Mouse (Mus musculus) hindbrain, embryonic 12.5 days (tissue): ENCODE measurements at regions not wholly inside any gene's neighbourhood (a gene's known extent, or its start where the extent isn't known, plus 50 kb on each side); places are given as distances from the start of the nearest gene placed in this dataset.
"Not testable (repeated sequence)": the region's sequence is repeated elsewhere in the genome, so short reads cannot be mapped to it uniquely, and the experiment has no call there.

Source experiments
- ATAC-seq: fragments of 200-750 bp; cut with Nextera tagmentation; 2 replicates; pipeline ENCODE4 v1.8.0; 2017; ENCODE audit warnings: moderate TSS enrichment; ENCODE audit not compliant: low FRiP score
- H3K27ac ChIP-seq: fragments of 300-500 bp; sonication (generic); 2 replicates; pipeline ENCODE4 v1.5.1; 2016; ENCODE audit warnings: mild to moderate bottlenecking
- H3K27me3 ChIP-seq: fragments of 300-500 bp; sonication (generic); 2 replicates; pipeline ENCODE4 v1.6.1; 2016; ENCODE audit warnings: mild to moderate bottlenecking
- H3K36me3 ChIP-seq: fragments of 300-500 bp; sonication (generic); 2 replicates; pipeline ENCODE4 v1.6.1; 2016; ENCODE audit warnings: mild to moderate bottlenecking
- H3K4me1 ChIP-seq: fragments of 300-500 bp; sonication (generic); 2 replicates; pipeline ENCODE4 v1.6.1; 2016
- H3K4me2 ChIP-seq: fragments of 300-500 bp; sonication (generic); replicated peaks from 2 replicates; pipeline ENCODE4 v1.6.1; 2016; ENCODE audit warnings: mild to moderate bottlenecking
- H3K4me3 ChIP-seq: fragments of 300-500 bp; sonication (generic); 2 replicates; pipeline ENCODE4 v1.5.1; 2016; ENCODE audit warnings: mild to moderate bottlenecking
- H3K9ac ChIP-seq: fragments of 300-500 bp; sonication (generic); 2 replicates; pipeline ENCODE4 v1.6.1; 2016; ENCODE audit warnings: mild to moderate bottlenecking, moderate library complexity
- H3K9me3 ChIP-seq: fragments of 300-500 bp; sonication (generic); replicated peaks from 2 replicates; pipeline ENCODE4 v1.6.1; 2016; ENCODE audit warnings: mild to moderate bottlenecking
- WGBS: fragments of 180-500 bp; shearing (Covaris S2); methylation state at CpG from one replicate; pipeline ENCODE4 v1.1.7; 2016; 5-methylcytosine and 5-hydroxymethylcytosine counted together

- 71% methylated on average over 5 of the region's 5 CpGs for WGBS
- Histone ChIP-seq H3K9me3 (no peaks in the 10 kb centered on the region), H3K27ac (no peak overlapping the region), H3K9ac (no peak overlapping the region), H3K4me2 (no peak overlapping the region), H3K36me3 (no peaks in the 10 kb centered on the region), H3K27me3 (peaks cover 3% of the 10 kb centered on the region; the same call in 1 of the 2 replicates), H3K4me1 (0 out of 2 replicates have a peak, but pooled peaks cover 2% of the 10 kb centered on the region), H3K4me3 (no peak overlapping the region)
- ATAC-seq: no peak
These were observed 113.8 kb upstream of the Lnx1 start for GRCm38 (mm10) chr5:74816523-74816922.

GRCm38 (mm10) chr5:74813396-74813795, 110.7 kb upstream of the Lnx1 start:
- Histone ChIP-seq H3K9me3 (no peaks in the 10 kb centered on the region), H3K4me3 (no peak overlapping the region), H3K27ac (no peak overlapping the region), H3K9ac (no peak overlapping the region), H3K4me2 (no peak overlapping the region), H3K4me1 (no peaks in the 10 kb centered on the region), H3K27me3 (peaks cover 4% of the 10 kb centered on the region; the same call in 1 of the 2 replicates), H3K36me3 (no peaks in the 10 kb centered on the region)
- 32% methylated on average over 3 of the region's 3 CpGs for WGBS
- no peak for ATAC-seq

- 85% methylated on average over 7 of the region's 7 CpGs for WGBS
- ATAC-seq: no peak
- no peaks in the 10 kb centered on the region for H3K4me1 ChIP-seq
- no peaks in the 10 kb centered on the region for H3K9me3 ChIP-seq
- no peak overlapping the region for H3K9ac ChIP-seq
- no peak overlapping the region for H3K27ac ChIP-seq
- no peaks in the 10 kb centered on the region for H3K36me3 ChIP-seq
- no peak overlapping the region for H3K4me3 ChIP-seq
- H3K27me3 ChIP-seq: peaks cover 5% of the 10 kb centered on the region; the same call in 1 of the 2 replicates
- H3K4me2 ChIP-seq: no peak overlapping the region
These were observed 108.3 kb upstream of the Lnx1 start for GRCm38 (mm10) chr5:74811046-74811445.

- Histone ChIP-seq H3K36me3 (no peaks in the 10 kb centered on the region), H3K9ac (no peak overlapping the region), H3K4me3 (no peak overlapping the region), H3K4me1 (no peaks in the 10 kb centered on the region), H3K4me2 (no peak overlapping the region), H3K27ac (no peak overlapping the region), H3K9me3 (no peaks in the 10 kb centered on the region), H3K27me3 (peaks cover 3% of the 10 kb centered on the region; the same call in 1 of the 2 replicates)
- whole genome bisulfite sequencing: 79% methylated on average over 5 of the region's 5 CpGs
- no peak for ATAC-seq
These were observed 105.0 kb upstream of the Lnx1 start for GRCm38 (mm10) chr5:74807581-74808221.

GRCm38 (mm10) chr5:74801946-74802345, 99.2 kb upstream of the Lnx1 start:
- no peaks in the 10 kb centered on the region for H3K36me3 ChIP-seq
- no peak overlapping the region for H3K27ac ChIP-seq
- no peak overlapping the region for H3K4me3 ChIP-seq
- H3K9me3 ChIP-seq: no peaks in the 10 kb centered on the region
- 76% methylated on average over 10 of the region's 10 CpGs for whole genome bisulfite sequencing
- no peaks in the 10 kb centered on the region for H3K4me1 ChIP-seq
- no peak overlapping the region for H3K4me2 ChIP-seq
- no peak overlapping the region for H3K9ac ChIP-seq
- H3K27me3 ChIP-seq: no peaks in the 10 kb centered on the region
- no peak for ATAC-seq

GRCm38 (mm10) chr5:74800351-74800750, 97.6 kb upstream of the Lnx1 start:
- no peak for ATAC-seq
- Histone ChIP-seq H3K4me2 (no peak overlapping the region), H3K9ac (no peak overlapping the region), H3K4me1 (no peaks in the 10 kb centered on the region), H3K9me3 (no peaks in the 10 kb centered on the region), H3K4me3 (no peak overlapping the region), H3K27me3 (no peaks in the 10 kb centered on the region), H3K36me3 (no peaks in the 10 kb centered on the region), H3K27ac (no peak overlapping the region)
- WGBS: 78% methylated on average over 9 of the region's 9 CpGs

GRCm38 (mm10) chr5:74796421-74797067, 93.8 kb upstream of the Lnx1 start:
- Histone ChIP-seq H3K27ac (no peak overlapping the region), H3K27me3 (no peaks in the 10 kb centered on the region), H3K9me3 (no peaks in the 10 kb centered on the region), H3K36me3 (no peaks in the 10 kb centered on the region), H3K4me1 (peaks cover 13% of the 10 kb centered on the region), H3K4me3 (no peak overlapping the region), H3K4me2 (no peak overlapping the region), H3K9ac (no peak overlapping the region)
- 0 out of 2 replicates have a peak, but pooled peaks have one; percentile 29 for ATAC-seq
- WGBS: 37% methylated on average over 8 of the region's 8 CpGs

- H3K4me2 ChIP-seq: no peak overlapping the region
- WGBS: 90% methylated on average over 4 of the region's 4 CpGs
- ATAC-seq: no peak
These were observed 92.0 kb upstream of the Lnx1 start for GRCm38 (mm10) chr5:74794726-74795125.

GRCm38 (mm10) chr5:74793431-74793830, 90.7 kb upstream of the Lnx1 start:
- H3K4me2 ChIP-seq: no peak overlapping the region
- H3K4me3 ChIP-seq: no peak overlapping the region
- no peaks in the 10 kb centered on the region for H3K36me3 ChIP-seq
- 70% methylated on average over 4 of the region's 4 CpGs for WGBS
- H3K9me3 ChIP-seq: no peaks in the 10 kb centered on the region
- no peaks in the 10 kb centered on the region for H3K27me3 ChIP-seq
- H3K9ac ChIP-seq: no peak overlapping the region
- peaks cover 13% of the 10 kb centered on the region for H3K4me1 ChIP-seq
- H3K27ac ChIP-seq: no peak overlapping the region
- no peak for ATAC-seq

More at GRCm38 (mm10) chr5:74794726-74795125, 92.0 kb upstream of the Lnx1 start:
- Histone ChIP-seq H3K36me3 (no peaks in the 10 kb centered on the region), H3K9me3 (no peaks in the 10 kb centered on the region), H3K27ac (no peak overlapping the region), H3K9ac (no peak overlapping the region), H3K27me3 (no peaks in the 10 kb centered on the region), H3K4me3 (no peak overlapping the region), H3K4me1 (peaks cover 13% of the 10 kb centered on the region)

GRCm38 (mm10) chr5:74792936-74793335, 90.2 kb upstream of the Lnx1 start:
- H3K9ac ChIP-seq: no peak overlapping the region
- H3K4me1 ChIP-seq: peaks cover 13% of the 10 kb centered on the region
- 25% methylated on average over 8 of the region's 8 CpGs for WGBS
- no peaks in the 10 kb centered on the region for H3K27me3 ChIP-seq
- no peak overlapping the region for H3K4me3 ChIP-seq
- H3K4me2 ChIP-seq: peak overlapping the region; percentile 45; the same call in 1 of the 2 replicates
- H3K36me3 ChIP-seq: no peaks in the 10 kb centered on the region
- ATAC-seq: no peak
- H3K27ac ChIP-seq: 0 out of 2 replicates have a peak overlapping the region, but pooled peaks have one; percentile 40
- H3K9me3 ChIP-seq: no peaks in the 10 kb centered on the region

GRCm38 (mm10) chr5:74792301-74792700, 89.6 kb upstream of the Lnx1 start:
- 0 out of 2 replicates have a peak overlapping the region, but pooled peaks have one; percentile 48 for H3K27ac ChIP-seq
- no peak overlapping the region for H3K4me3 ChIP-seq
- ATAC-seq: peak; percentile 80

GRCm38 (mm10) chr5:74790501-74790900, 87.8 kb upstream of the Lnx1 start:
- not testable (repeated sequence) for H3K36me3 ChIP-seq, H3K9me3 ChIP-seq, H3K27ac ChIP-seq, H3K4me3 ChIP-seq, H3K27me3 ChIP-seq, ATAC-seq, H3K9ac ChIP-seq, H3K4me2 ChIP-seq
- peaks cover 13% of the 10 kb centered on the region for H3K4me1 ChIP-seq
- 98% methylated on average over 4 of the region's 4 CpGs for WGBS

More at GRCm38 (mm10) chr5:74792301-74792700, 89.6 kb upstream of the Lnx1 start:
- Histone ChIP-seq H3K9ac (no peak overlapping the region), H3K36me3 (no peaks in the 10 kb centered on the region), H3K27me3 (no peaks in the 10 kb centered on the region), H3K4me1 (peaks cover 13% of the 10 kb centered on the region), H3K4me2 (peak overlapping the region; percentile 45), H3K9me3 (no peaks in the 10 kb centered on the region)
- 4% methylated on average over 7 of the region's 7 CpGs for WGBS

GRCm38 (mm10) chr5:74783906-74784305, 81.2 kb upstream of the Lnx1 start:
- Histone ChIP-seq H3K9me3 (no peaks in the 10 kb centered on the region), H3K27me3 (no peaks in the 10 kb centered on the region), H3K9ac (no peak overlapping the region), H3K4me1 (peaks cover 12% of the 10 kb centered on the region), H3K4me3 (no peak overlapping the region), H3K36me3 (no peaks in the 10 kb centered on the region), H3K27ac (no peak overlapping the region), H3K4me2 (no peak overlapping the region)
- no peak for ATAC-seq
- 84% methylated on average over 9 of the region's 9 CpGs for WGBS
